Mouse (Mus musculus) ES-E14 (cell line): ENCODE results near the gene Gbf1.

Experiments used
- CHD2 ChIP-seq: IDR thresholded peaks from 2 replicates; pipeline ENCODE4 v1.6.1; 2014; ENCODE audit warnings: mild to moderate bottlenecking, low read depth, low read length, inconsistent platforms
- HCFC1 ChIP-seq: IDR thresholded peaks from 2 replicates; pipeline ENCODE4 v1.6.1; 2012; ENCODE audit warnings: low read length, inconsistent platforms, borderline replicate concordance; ENCODE audit not compliant: insufficient read depth
- MAFK ChIP-seq: IDR thresholded peaks from 2 replicates; pipeline ENCODE4 v1.6.1; 2014; ENCODE audit warnings: mild to moderate bottlenecking, low read depth, low read length, inconsistent platforms; ENCODE audit not compliant: insufficient read depth
- ZC3H11A ChIP-seq: IDR thresholded peaks from 2 replicates; pipeline ENCODE4 v1.6.1; 2012; ENCODE audit warnings: low read depth, mild to moderate bottlenecking, inconsistent platforms, low read length, borderline replicate concordance
- ZNF384 ChIP-seq: IDR thresholded peaks from 2 replicates; pipeline ENCODE4 v1.6.1; 2012; ENCODE audit warnings: low read depth, low read length, inconsistent platforms

GRCm38 (mm10) chr19:46236658-46237057 is 84.3 kb downstream of the Gbf1 start:
- TF ChIP-seq ZNF384 (no peak), ZC3H11A (no peak), CHD2 (no peak), MAFK (no peak), HCFC1 (no peak)
